8 mouse cellular contexts compared by ENCODE assay signal in genomic region chr14:116924876-116925601, GRCm38 (mm10). TPM values are rescaled to one million over a fixed set of nuclear protein-coding genes. Genes with fewer than 3 reads are reported as not detected.
DNase-seq lines count a peak whose midpoint lies in the region; ATAC-seq and TF ChIP-seq lines count a peak whose summit lies in the region.

TSS of gene Gpc6 (plus strand) at chr14:116925315.

- peaks cover 1% of the 10 kb centered on the region for H3K27me3 ChIP-seq in ES-Bruce4 (ENCODE audit: control insufficient read depth, insufficient read depth, low read length, poor library complexity, severe bottlenecking)
- no peaks in the 10 kb centered on the region for H3K27me3 ChIP-seq in forebrain, embryonic 16.5 days (replicated peaks; ENCODE audit: control insufficient read depth, insufficient read depth, low read length)
- H3K27me3 ChIP-seq in liver, postnatal 0 days (ENCODE audit: insufficient read depth, low read length) = peaks cover 14% of the 10 kb centered on the region

- WGBS in forebrain, embryonic 16.5 days = under 1% methylated on average over 38 of the region's 38 CpGs
- WGBS in liver, postnatal 0 days (ENCODE audit: insufficient replicate concordance) = 2% methylated on average over 38 of the region's 38 CpGs

- ATAC-seq in forebrain, embryonic 16.5 days = peak; percentile 85
- peak; percentile 73 for ATAC-seq in liver, postnatal 0 days

- TF ChIP-seq CTCF in ES-Bruce4 (IDR thresholded peaks at IDR 0.05; ENCODE audit: low read depth, low read length) = no peak
- TF ChIP-seq CTCF in liver, postnatal 0 days (IDR thresholded peaks at IDR 0.05; ENCODE audit: low read depth) = no peak

- no peaks in the 10 kb centered on the region for H3K9me3 ChIP-seq in ES-Bruce4 (replicated peaks; ENCODE audit: control insufficient read depth, insufficient read depth, low read length, poor library complexity, severe bottlenecking)
- H3K9me3 ChIP-seq in forebrain, embryonic 16.5 days (ENCODE audit: control insufficient read depth, low read length) = no peaks in the 10 kb centered on the region
- H3K9me3 ChIP-seq in liver, postnatal 0 days (ENCODE audit: low read length) = no peaks in the 10 kb centered on the region

- DNase-seq in cerebellum, adult 11 months = peak; percentile 55
- peak; percentile 79 to 83 for DNase-seq in heart, postnatal 14 days
- peak; percentile 68 to 86 for DNase-seq in layer of hippocampus, adult 18-20 months (ENCODE audit: low spot score in 2 of 2)
- DNase-seq in liver, postnatal 0 days = peak; percentile 70
- DNase-seq in ovary, postnatal 10 days (ENCODE audit: low spot score) = peak; percentile 52
- DNase-seq in spleen, adult 12 weeks (ENCODE audit: low spot score) = no peak

- no peak for TF ChIP-seq POLR2A in ES-Bruce4 (IDR thresholded peaks at IDR 0.05; ENCODE audit: insufficient read depth, low read length)

- no peaks in the 10 kb centered on the region for H3K4me1 ChIP-seq in ES-Bruce4 (ENCODE audit: control insufficient read depth, insufficient read depth, low read length)
- peaks cover 18% of the 10 kb centered on the region for H3K4me1 ChIP-seq in forebrain, embryonic 16.5 days (replicated peaks; ENCODE audit: control insufficient read depth, insufficient read depth, low read length)
- H3K4me1 ChIP-seq in liver, postnatal 0 days (ENCODE audit: insufficient read depth) = peaks cover 4% of the 10 kb centered on the region

- H3K27ac ChIP-seq in ES-Bruce4 (ENCODE audit: insufficient read depth, low read length) = peak within 1 kb of the TSS; percentile 29; the same call in 1 of the 2 replicates
- H3K27ac ChIP-seq in forebrain, embryonic 16.5 days (ENCODE audit: low read length) = peak within 1 kb of the TSS; percentile 94
- H3K27ac ChIP-seq in liver, postnatal 0 days (ENCODE audit: low read depth) = peak within 1 kb of the TSS; percentile 62

- intact Hi-C loops in heart, postnatal 14 days (cut with DNase I) = loop anchor here (10.0 kb wide), 1 partner anchor 170 kb away; no protein-coding TSS in a partner anchor

- peak within 1 kb of the TSS; percentile 90 for H3K4me2 ChIP-seq in forebrain, embryonic 16.5 days (ENCODE audit: low read length)
- peak within 1 kb of the TSS; percentile 67 for H3K4me2 ChIP-seq in liver, postnatal 0 days (ENCODE audit: low read depth, low read length)

- no peaks in the 10 kb centered on the region for H3K36me3 ChIP-seq in ES-Bruce4 (ENCODE audit: control insufficient read depth, insufficient read depth, low read length, poor library complexity, severe bottlenecking)
- H3K36me3 ChIP-seq in forebrain, embryonic 16.5 days (ENCODE audit: control insufficient read depth, insufficient read depth) = no peaks in the 10 kb centered on the region
- H3K36me3 ChIP-seq in liver, postnatal 0 days (replicated peaks; ENCODE audit: insufficient read depth, low read length) = no peaks in the 10 kb centered on the region

- TF ChIP-seq EP300 in ES-Bruce4 (IDR thresholded peaks at IDR 0.05; ENCODE audit: insufficient read depth, low read depth, low read length) = peak; percentile 70; the same call in 1 of the 2 replicates
- TF ChIP-seq EP300 in liver, postnatal 0 days (IDR thresholded peaks at IDR 0.05; ENCODE audit: low read depth) = no peak

- peak within 1 kb of the TSS; percentile 82 for H3K4me3 ChIP-seq in ES-Bruce4 (ENCODE audit: low read depth, low read length)
- H3K4me3 ChIP-seq in forebrain, embryonic 16.5 days (replicated peaks; ENCODE audit: low read length) = peak within 1 kb of the TSS; percentile 87
- peak within 1 kb of the TSS; percentile 60 for H3K4me3 ChIP-seq in liver, postnatal 0 days (ENCODE audit: low read depth, low read length)

- peak within 1 kb of the TSS; percentile 70 for H3K9ac ChIP-seq in ES-Bruce4 (ENCODE audit: low read depth, poor library complexity, severe bottlenecking)
- peak within 1 kb of the TSS; percentile 79 for H3K9ac ChIP-seq in forebrain, embryonic 16.5 days (replicated peaks; ENCODE audit: low read depth, low read length)
- H3K9ac ChIP-seq in liver, postnatal 0 days (replicated peaks) = peak within 1 kb of the TSS; percentile 48

RNA-seq across cellular contexts. Expression of gene Gpc6, which starts in this region (rescaled TPM):
- polyA plus RNA-seq in ES-Bruce4 (2011; ENCODE audit: insufficient read depth, insufficient read length, low read depth, missing spikeins) = 4.0 and 4.7 TPM in 2 replicates
- polyA plus RNA-seq in forebrain, embryonic 16.5 days (2015; fragmentation: Nextera tagmentation; extraction: Ambion mirVana) = 17.2 and 18.2 TPM in 2 replicates
- 10 to 100 TPM; 21.1 to 22.5 TPM for total RNA-seq in heart, postnatal 14 days (2021)
- total RNA-seq in layer of hippocampus, adult 18-20 months (2021) = 10 to 100 TPM in 1 of 2 experiments, 1 to 10 TPM in 1; 9.0 to 11.0 TPM
- 4.4 and 4.8 TPM in 2 replicates for polyA plus RNA-seq in liver, postnatal 0 days (2015; fragmentation: Nextera tagmentation; extraction: Ambion mirVana)

Comparison
In these comparisons a context has a peak if more than half of its experiments do, and no peak if none do; other contexts are left out.
1. H3K27ac ChIP-seq: peak in every context shown above with its lines; median percentile 94 in forebrain, embryonic 16.5 days; 62 in liver, postnatal 0 days; 29 in ES-Bruce4.